Mouse (Mus musculus) adrenal gland, adult 10 weeks (tissue): ENCODE measurements around the gene Abce1. TPM values are rescaled to one million over a fixed set of nuclear protein-coding genes. Genes with fewer than 3 reads are reported as not detected.

ENCODE experiments used
- polyA plus RNA-seq: library from polyadenylated mRNA; stranded (reverse); fragments of 350-450 nt; fragmentation: Illumina TruSeq; extraction: RNeasy Lipid Tissue Mini Kit (QIAGEN cat#74804); gene quantifications from one replicate; pipeline ENCODE4 v1.2.3, GENCODE M21; 2014; ENCODE audit warnings: low read depth, low replicate concordance

Abce1 gene
- polyA plus RNA-seq = 319 TPM

GRCm38 (mm10) chr8:79711064-79711961, at the start of gene Abce1, which contains the start of gene Anapc10:
Abce1 (minus strand) TSS chr8:79711740.
Anapc10 (plus strand) TSS chr8:79711820.

GRCm38 (mm10) chr8:79639586-79640451, 71.7 kb downstream of the Abce1 start, which contains the start of gene Otud4:
Otud4 (plus strand) TSS chr8:79639618.

Other genes with a start within 250 kb of the Abce1 start
- gene Otud4, start 72.1 kb downstream of the Abce1 start, polyA plus RNA-seq = 91.4 TPM
- 47.5 TPM for gene Anapc10, start 80 bp upstream of the Abce1 start, polyA plus RNA-seq